Mouse (Mus musculus) heart, postnatal 4 days (tissue): Measurements from ENCODE around the gene Ddx11. TPM values are rescaled to one million over a fixed set of nuclear protein-coding genes. Genes with fewer than 3 reads are reported as not detected.

Experiments
- DNase-seq: peaks from one replicate; pipeline ENCODE4 v3.0.0; 2021
- total RNA-seq, 2 experiments: library from RNA; stranded (reverse); gene quantifications; 2 replicates each; pipeline ENCODE4 v1.2.3; 2021

The Ddx11 gene
- 1 to 10 TPM; 7.7 to 8.9 TPM for total RNA-seq

GRCm38 (mm10) chr17:66123066-66123815 is at the start of gene Ddx11:
Ddx11 (plus strand) TSS chr17:66123520.
- peak; percentile 96 for DNase-seq

GRCm38 (mm10) chr17:66073971-66074370 is 49.3 kb upstream of the Ddx11 start:
- DNase-seq: no peak

- no peak for DNase-seq
Observed at GRCm38 (mm10) chr17:66075827-66076173, 47.5 kb upstream of the Ddx11 start.

- peak; percentile 41 for DNase-seq
Observed at GRCm38 (mm10) chr17:66076174-66076927, 47.0 kb upstream of the Ddx11 start.

GRCm38 (mm10) chr17:66076934-66077333 is 46.4 kb upstream of the Ddx11 start, which contains the start of gene Ankrd12:
Ankrd12 (minus strand) TSS chr17:66077089.
- peak; percentile 96 for DNase-seq

GRCm38 (mm10) chr17:66077437-66077850 is 45.9 kb upstream of the Ddx11 start:
- DNase-seq: no peak

GRCm38 (mm10) chr17:66084486-66084885 is 38.8 kb upstream of the Ddx11 start:
- no peak for DNase-seq

- no peak for DNase-seq
Observed at GRCm38 (mm10) chr17:66085038-66085437, 38.3 kb upstream of the Ddx11 start.

- DNase-seq: no peak
Observed at GRCm38 (mm10) chr17:66090251-66090650, 33.1 kb upstream of the Ddx11 start.

- no peak for DNase-seq
Observed at GRCm38 (mm10) chr17:66091392-66091791, 31.9 kb upstream of the Ddx11 start.

- DNase-seq: no peak
Observed at GRCm38 (mm10) chr17:66092065-66092464, 31.3 kb upstream of the Ddx11 start.

- no peak for DNase-seq
Observed at GRCm38 (mm10) chr17:66092664-66093063, 30.7 kb upstream of the Ddx11 start.

- no peak for DNase-seq
Observed at GRCm38 (mm10) chr17:66100566-66101379, 22.5 kb upstream of the Ddx11 start.

- DNase-seq: peak; percentile 93
Observed at GRCm38 (mm10) chr17:66101380-66102330, 21.7 kb upstream of the Ddx11 start, which contains the start of gene Ndufv2. Ndufv2 (minus strand) TSS chr17:66101559.

- DNase-seq: no peak
Observed at GRCm38 (mm10) chr17:66104076-66104475, 19.2 kb upstream of the Ddx11 start.

GRCm38 (mm10) chr17:66106601-66107267 is 16.6 kb upstream of the Ddx11 start:
- DNase-seq: peak; percentile 77

GRCm38 (mm10) chr17:66107466-66107865 is 15.9 kb upstream of the Ddx11 start:
- no peak for DNase-seq

GRCm38 (mm10) chr17:66108198-66108597 is 15.1 kb upstream of the Ddx11 start:
- no peak for DNase-seq

GRCm38 (mm10) chr17:66110746-66111145 is 12.6 kb upstream of the Ddx11 start:
- peak; percentile 51 for DNase-seq

- DNase-seq: peak; percentile 91
Observed at GRCm38 (mm10) chr17:66111402-66111959, 11.8 kb upstream of the Ddx11 start, which contains the start of gene Washc1. Washc1 (plus strand) TSS chr17:66111545.

GRCm38 (mm10) chr17:66112166-66112565 is 11.2 kb upstream of the Ddx11 start:
- DNase-seq: no peak
